Mouse (Mus musculus) erythroblast, embryonic 14.5 days (primary cell): ENCODE results near the gene Zfp853.

ENCODE experiments used
- GATA1 ChIP-seq: IDR thresholded peaks from 2 replicates; pipeline ENCODE4 v1.6.1; 2012; ENCODE audit warnings: low read length, inconsistent platforms, mixed read lengths
- TAL1 ChIP-seq: IDR thresholded peaks from 3 replicates; pipeline ENCODE4 v1.6.1; 2012; ENCODE audit warnings: low read length, inconsistent platforms, mixed read lengths

DNA sequence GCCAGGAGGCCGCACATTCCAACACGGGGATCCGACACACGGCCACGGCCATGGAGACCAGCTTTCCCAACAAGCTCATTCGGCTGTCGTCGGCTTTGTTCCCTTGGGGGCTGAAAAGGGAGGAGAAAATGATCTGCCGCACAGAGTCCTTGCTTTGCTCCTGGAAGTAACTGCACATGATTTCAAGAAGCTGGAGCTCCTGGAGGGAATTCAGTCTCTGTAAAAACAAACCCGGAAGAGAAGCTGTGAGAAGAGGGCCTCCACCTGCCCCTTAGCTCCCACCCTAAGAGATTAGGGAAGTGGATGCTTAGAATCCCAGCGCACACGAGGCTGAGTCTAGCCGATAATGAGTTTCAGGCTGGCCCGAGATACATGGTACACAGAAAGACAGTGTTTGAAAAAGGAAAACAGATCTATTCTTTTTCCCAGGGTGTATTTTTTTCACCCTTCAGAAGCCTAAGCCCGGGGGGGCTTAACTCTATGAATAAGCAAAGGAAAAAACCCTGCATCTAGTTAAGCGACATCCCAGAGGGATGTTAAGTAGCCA is 20.8 kb upstream of the Zfp853 start:
- TF ChIP-seq GATA1 (no peak), TAL1 (no peak)
